Mouse (Mus musculus): ENCODE data around the gene Mob3c. TPM values are rescaled to one million over a fixed set of nuclear protein-coding genes. Genes with fewer than 3 reads are reported as not detected.

Mob3c gene
- polyA plus RNA-seq, 1 experiment from 2014 or later, result 6.0 TPM

- Histone ChIP-seq H3K27ac (ENCODE audit: low read length) (no peak overlapping the region), H3K4me3 (replicated peaks; ENCODE audit: low read length) (no peak overlapping the region), H3K9me3 (ENCODE audit: control insufficient read depth, low read length) (no peaks in the 10 kb centered on the region), H3K36me3 (ENCODE audit: control insufficient read depth, insufficient read depth) (peaks cover 18% of the 10 kb centered on the region), H3K27me3 (replicated peaks; ENCODE audit: control insufficient read depth, insufficient read depth, low read length) (no peaks in the 10 kb centered on the region), H3K4me2 (ENCODE audit: low read length) (no peak overlapping the region), H3K4me1 (replicated peaks; ENCODE audit: control insufficient read depth, insufficient read depth, low read length) (no peaks in the 10 kb centered on the region), H3K9ac (replicated peaks; ENCODE audit: low read depth, low read length) (no peak overlapping the region)
- ATAC-seq, result no peak
- WGBS, result 45% methylated on average over 3 of the region's 3 CpGs
Observed at GRCm38 (mm10) chr4:115799981-115800380, 27.9 kb upstream of the Mob3c start.

- H3K9ac ChIP-seq (replicated peaks; ENCODE audit: low read depth, low read length), result no peak overlapping the region
- no peak for ATAC-seq
- no peak overlapping the region for H3K27ac ChIP-seq (ENCODE audit: low read length)
- WGBS, result 82% methylated on average over 4 of the region's 4 CpGs
- H3K36me3 ChIP-seq (ENCODE audit: control insufficient read depth, insufficient read depth), result peaks cover 6% of the 10 kb centered on the region; the same call in 1 of the 2 replicates
- H3K9me3 ChIP-seq (ENCODE audit: control insufficient read depth, low read length), result no peaks in the 10 kb centered on the region
- H3K4me2 ChIP-seq (ENCODE audit: low read length), result no peak overlapping the region
- H3K4me1 ChIP-seq (replicated peaks; ENCODE audit: control insufficient read depth, insufficient read depth, low read length), result no peaks in the 10 kb centered on the region
- H3K27me3 ChIP-seq (replicated peaks; ENCODE audit: control insufficient read depth, insufficient read depth, low read length), result no peaks in the 10 kb centered on the region
- H3K4me3 ChIP-seq (replicated peaks; ENCODE audit: low read length), result no peak overlapping the region
Observed at GRCm38 (mm10) chr4:115812326-115812725, 15.6 kb upstream of the Mob3c start.

- H3K4me2 ChIP-seq (ENCODE audit: low read length), result no peak overlapping the region
- peaks cover 6% of the 10 kb centered on the region; the same call in 1 of the 2 replicates for H3K36me3 ChIP-seq (ENCODE audit: control insufficient read depth, insufficient read depth)
- no peaks in the 10 kb centered on the region for H3K9me3 ChIP-seq (ENCODE audit: control insufficient read depth, low read length)
- H3K4me3 ChIP-seq (replicated peaks; ENCODE audit: low read length), result no peak overlapping the region
- no peaks in the 10 kb centered on the region for H3K27me3 ChIP-seq (replicated peaks; ENCODE audit: control insufficient read depth, insufficient read depth, low read length)
- no peak overlapping the region for H3K9ac ChIP-seq (replicated peaks; ENCODE audit: low read depth, low read length)
- 93% methylated on average over 5 of the region's 5 CpGs for WGBS
- ATAC-seq, result no peak
- no peaks in the 10 kb centered on the region for H3K4me1 ChIP-seq (replicated peaks; ENCODE audit: control insufficient read depth, insufficient read depth, low read length)
- H3K27ac ChIP-seq (ENCODE audit: low read length), result no peak overlapping the region
Observed at GRCm38 (mm10) chr4:115815606-115816005, 12.3 kb upstream of the Mob3c start.

- Histone ChIP-seq H3K36me3 (ENCODE audit: control insufficient read depth, insufficient read depth) (0 out of 2 replicates have a peak, but pooled peaks cover 2% of the 10 kb centered on the region), H3K4me1 (replicated peaks; ENCODE audit: control insufficient read depth, insufficient read depth, low read length) (no peaks in the 10 kb centered on the region), H3K9ac (replicated peaks; ENCODE audit: low read depth, low read length) (no peak overlapping the region), H3K9me3 (ENCODE audit: control insufficient read depth, low read length) (no peaks in the 10 kb centered on the region), H3K27me3 (replicated peaks; ENCODE audit: control insufficient read depth, insufficient read depth, low read length) (no peaks in the 10 kb centered on the region), H3K27ac (ENCODE audit: low read length) (no peak overlapping the region), H3K4me3 (replicated peaks; ENCODE audit: low read length) (no peak overlapping the region), H3K4me2 (ENCODE audit: low read length) (no peak overlapping the region)
- ATAC-seq, result no peak
- 88% methylated on average over 3 of the region's 3 CpGs for WGBS
Observed at GRCm38 (mm10) chr4:115820199-115820598, 7.7 kb upstream of the Mob3c start.

GRCm38 (mm10) chr4:115820944-115821343 lies 6.9 kb upstream of the Mob3c start:
- Histone ChIP-seq H3K27me3 (replicated peaks; ENCODE audit: control insufficient read depth, insufficient read depth, low read length) (no peaks in the 10 kb centered on the region), H3K4me3 (replicated peaks; ENCODE audit: low read length) (no peak overlapping the region), H3K36me3 (ENCODE audit: control insufficient read depth, insufficient read depth) (no peaks in the 10 kb centered on the region), H3K4me1 (replicated peaks; ENCODE audit: control insufficient read depth, insufficient read depth, low read length) (no peaks in the 10 kb centered on the region), H3K9ac (replicated peaks; ENCODE audit: low read depth, low read length) (no peak overlapping the region), H3K9me3 (ENCODE audit: control insufficient read depth, low read length) (no peaks in the 10 kb centered on the region), H3K27ac (ENCODE audit: low read length) (no peak overlapping the region), H3K4me2 (ENCODE audit: low read length) (no peak overlapping the region)
- WGBS, result 76% methylated on average over 3 of the region's 3 CpGs
- no peak for ATAC-seq

- ATAC-seq, result no peak
- no peaks in the 10 kb centered on the region for H3K27me3 ChIP-seq (replicated peaks; ENCODE audit: control insufficient read depth, insufficient read depth, low read length)
- H3K27ac ChIP-seq (ENCODE audit: low read length), result no peak overlapping the region
- no peak overlapping the region for H3K9ac ChIP-seq (replicated peaks; ENCODE audit: low read depth, low read length)
- no peaks in the 10 kb centered on the region for H3K9me3 ChIP-seq (ENCODE audit: control insufficient read depth, low read length)
- no peak overlapping the region for H3K4me2 ChIP-seq (ENCODE audit: low read length)
- no peak overlapping the region for H3K4me3 ChIP-seq (replicated peaks; ENCODE audit: low read length)
- no peaks in the 10 kb centered on the region for H3K4me1 ChIP-seq (replicated peaks; ENCODE audit: control insufficient read depth, insufficient read depth, low read length)
- H3K36me3 ChIP-seq (ENCODE audit: control insufficient read depth, insufficient read depth), result no peaks in the 10 kb centered on the region
Observed at GRCm38 (mm10) chr4:115821431-115821830, 6.5 kb upstream of the Mob3c start.

GRCm38 (mm10) chr4:115821928-115822327 lies 6.0 kb upstream of the Mob3c start:
- H3K27ac ChIP-seq (ENCODE audit: low read length), result no peak overlapping the region
- H3K9ac ChIP-seq (replicated peaks; ENCODE audit: low read depth, low read length), result no peak overlapping the region
- H3K36me3 ChIP-seq (ENCODE audit: control insufficient read depth, insufficient read depth), result no peaks in the 10 kb centered on the region
- 75% methylated on average over 3 of the region's 3 CpGs for WGBS
- H3K4me2 ChIP-seq (ENCODE audit: low read length), result no peak overlapping the region
- no peaks in the 10 kb centered on the region for H3K4me1 ChIP-seq (replicated peaks; ENCODE audit: control insufficient read depth, insufficient read depth, low read length)
- ATAC-seq, result no peak
- H3K4me3 ChIP-seq (replicated peaks; ENCODE audit: low read length), result no peak overlapping the region
- H3K27me3 ChIP-seq (replicated peaks; ENCODE audit: control insufficient read depth, insufficient read depth, low read length), result no peaks in the 10 kb centered on the region
- H3K9me3 ChIP-seq (ENCODE audit: control insufficient read depth, low read length), result no peaks in the 10 kb centered on the region

GRCm38 (mm10) chr4:115824178-115824577 lies 3.7 kb upstream of the Mob3c start:
- no peaks in the 10 kb centered on the region for H3K36me3 ChIP-seq (ENCODE audit: control insufficient read depth, insufficient read depth)
- no peak for ATAC-seq
- peaks cover 4% of the 10 kb centered on the region; the same call in 1 of the 2 replicates for H3K27me3 ChIP-seq (replicated peaks; ENCODE audit: control insufficient read depth, insufficient read depth, low read length)
- no peaks in the 10 kb centered on the region for H3K9me3 ChIP-seq (ENCODE audit: control insufficient read depth, low read length)
- H3K4me2 ChIP-seq (ENCODE audit: low read length), result no peak overlapping the region
- 81% methylated on average over 2 of the region's 2 CpGs for WGBS
- H3K27ac ChIP-seq (ENCODE audit: low read length), result no peak overlapping the region
- no peak overlapping the region for H3K9ac ChIP-seq (replicated peaks; ENCODE audit: low read depth, low read length)
- peaks cover 7% of the 10 kb centered on the region for H3K4me1 ChIP-seq (replicated peaks; ENCODE audit: control insufficient read depth, insufficient read depth, low read length)
- H3K4me3 ChIP-seq (replicated peaks; ENCODE audit: low read length), result no peak overlapping the region

GRCm38 (mm10) chr4:115825271-115825670 lies 2.6 kb upstream of the Mob3c start:
- ATAC-seq, result no peak
- peaks cover 4% of the 10 kb centered on the region; the same call in 1 of the 2 replicates for H3K27me3 ChIP-seq (replicated peaks; ENCODE audit: control insufficient read depth, insufficient read depth, low read length)

GRCm38 (mm10) chr4:115827066-115827465 lies 826 bp upstream of the Mob3c start:
- Histone ChIP-seq H3K27me3 (replicated peaks; ENCODE audit: control insufficient read depth, insufficient read depth, low read length) (peaks cover 4% of the 10 kb centered on the region; the same call in 1 of the 2 replicates), H3K9me3 (ENCODE audit: control insufficient read depth, low read length) (no peaks in the 10 kb centered on the region), H3K4me1 (replicated peaks; ENCODE audit: control insufficient read depth, insufficient read depth, low read length) (peaks cover 7% of the 10 kb centered on the region), H3K36me3 (ENCODE audit: control insufficient read depth, insufficient read depth) (no peaks in the 10 kb centered on the region), H3K27ac (ENCODE audit: low read length) (no peak overlapping the region), H3K9ac (replicated peaks; ENCODE audit: low read depth, low read length) (no peak overlapping the region), H3K4me3 (replicated peaks; ENCODE audit: low read length) (no peak overlapping the region), H3K4me2 (ENCODE audit: low read length) (no peak overlapping the region)
- no peak for ATAC-seq
- WGBS, result 57% methylated on average over 3 of the region's 3 CpGs

More at GRCm38 (mm10) chr4:115825271-115825670, 2.6 kb upstream of the Mob3c start:
- Histone ChIP-seq H3K9me3 (ENCODE audit: control insufficient read depth, low read length) (no peaks in the 10 kb centered on the region), H3K4me1 (replicated peaks; ENCODE audit: control insufficient read depth, insufficient read depth, low read length) (peaks cover 7% of the 10 kb centered on the region), H3K27ac (ENCODE audit: low read length) (no peak overlapping the region), H3K4me3 (replicated peaks; ENCODE audit: low read length) (no peak overlapping the region), H3K4me2 (ENCODE audit: low read length) (no peak overlapping the region), H3K9ac (replicated peaks; ENCODE audit: low read depth, low read length) (no peak overlapping the region), H3K36me3 (ENCODE audit: control insufficient read depth, insufficient read depth) (no peaks in the 10 kb centered on the region)
- WGBS, result 88% methylated on average over 2 of the region's 2 CpGs
